ENCODE assay signal across 8 mouse cellular contexts in genomic region chr10:70095506-70096270, GRCm38 (mm10). TPM values are rescaled to one million over a fixed set of nuclear protein-coding genes. Genes with fewer than 3 reads are reported as not detected.
DNase-seq lines count a peak whose midpoint lies in the region; ATAC-seq and TF ChIP-seq lines count a peak whose summit lies in the region.

No protein-coding gene starts in this region.

- WGBS in heart, embryonic 10.5 days: 18% methylated on average over 13 of the region's 13 CpGs
- WGBS in forebrain, embryonic 13.5 days: 19% methylated on average over 13 of the region's 13 CpGs
- WGBS in limb, embryonic 10.5 days: 16% methylated on average over 13 of the region's 13 CpGs
- 16% methylated on average over 13 of the region's 13 CpGs for WGBS in neural tube, embryonic 14.5 days

- peaks cover 45% of the 10 kb centered on the region for H3K4me1 ChIP-seq in heart, embryonic 10.5 days
- peaks cover 10 to 22% of the 10 kb centered on the region in 2 experiments; a peak in 3 of 4 replicates for H3K4me1 ChIP-seq in ES-E14 (ENCODE audit: control insufficient read depth in 2 of 2, insufficient read depth in 2 of 2, low read length in 2 of 2, poor library complexity in 1 of 2)
- H3K4me1 ChIP-seq in forebrain, embryonic 13.5 days: peaks cover 38% of the 10 kb centered on the region
- H3K4me1 ChIP-seq in limb, embryonic 10.5 days: peaks cover 43% of the 10 kb centered on the region
- peaks cover 15% of the 10 kb centered on the region for H3K4me1 ChIP-seq in neural tube, embryonic 14.5 days (ENCODE audit: control insufficient read depth, insufficient read depth, low read length)

- peak overlapping the region; percentile 86 for H3K4me2 ChIP-seq in forebrain, embryonic 13.5 days
- H3K4me2 ChIP-seq in neural tube, embryonic 14.5 days (ENCODE audit: low read depth, low read length): peak overlapping the region; percentile 51

- no peak for DNase-seq in heart, embryonic 10.5 days (ENCODE audit: low spot score)
- DNase-seq in heart, postnatal 4 days: no peak
- DNase-seq in ES-E14 (ENCODE audit: low read depth, low spot score): peak; percentile 30
- peak; percentile 52 for DNase-seq in limb, embryonic 10.5 days (ENCODE audit: low spot score)

- peak overlapping the region; percentile 100 for H3K4me3 ChIP-seq in heart, embryonic 10.5 days
- peak overlapping the region; percentile 65 to 100 for H3K4me3 ChIP-seq in ES-E14 (ENCODE audit: insufficient read depth in 1 of 2, low read depth in 1 of 2, low read length in 2 of 2, poor library complexity in 1 of 2, severe bottlenecking in 1 of 2)
- H3K4me3 ChIP-seq in forebrain, embryonic 13.5 days: peak overlapping the region; percentile 94
- peak overlapping the region; percentile 97 for H3K4me3 ChIP-seq in limb, embryonic 10.5 days
- peak overlapping the region; percentile 88; the same call in 1 of the 2 replicates for H3K4me3 ChIP-seq in neural tube, embryonic 14.5 days (ENCODE audit: low read depth, low read length)

- no peaks in the 10 kb centered on the region for H3K27me3 ChIP-seq in heart, embryonic 10.5 days (ENCODE audit: insufficient read depth, poor library complexity, severe bottlenecking)
- no peaks in the 10 kb centered on the region for H3K27me3 ChIP-seq in forebrain, embryonic 13.5 days
- no peaks in the 10 kb centered on the region for H3K27me3 ChIP-seq in limb, embryonic 10.5 days (ENCODE audit: low read depth, poor library complexity, severe bottlenecking)
- H3K27me3 ChIP-seq in neural tube, embryonic 14.5 days (ENCODE audit: control insufficient read depth, insufficient read depth, low read length): no peaks in the 10 kb centered on the region

- in situ Hi-C loops in ES-E14 (cut with MboI; ENCODE audit: low sequenced_read_pairs in 2 of 2, unreplicated experiment in 2 of 2): no loop called here

- no peak for ATAC-seq in forebrain, embryonic 13.5 days
- no peak for ATAC-seq in neural tube, embryonic 14.5 days (ENCODE audit: low read depth)
- no peak for ATAC-seq in granulocyte monocyte progenitor cell, adult 5-6 weeks (replicated peaks; ENCODE audit: poor library complexity, severe bottlenecking)
- ATAC-seq in monocyte, adult 5-6 weeks (replicated peaks; ENCODE audit: insufficient number of reproducible peaks, low FRiP score, low TSS enrichment, poor library complexity, severe bottlenecking): no peak

- no peaks in the 10 kb centered on the region for H3K9me3 ChIP-seq in heart, embryonic 10.5 days
- H3K9me3 ChIP-seq in ES-E14 (ENCODE audit: control insufficient read depth, insufficient read depth, low read depth, low read length): no peaks in the 10 kb centered on the region
- no peaks in the 10 kb centered on the region for H3K9me3 ChIP-seq in forebrain, embryonic 13.5 days (replicated peaks)
- H3K9me3 ChIP-seq in limb, embryonic 10.5 days (replicated peaks): no peaks in the 10 kb centered on the region
- H3K9me3 ChIP-seq in neural tube, embryonic 14.5 days (ENCODE audit: control insufficient read depth, low read length): no peaks in the 10 kb centered on the region

- peak overlapping the region; percentile 97 for H3K27ac ChIP-seq in heart, embryonic 10.5 days
- peak overlapping the region; percentile 95 for H3K27ac ChIP-seq in ES-E14 (ENCODE audit: insufficient read depth, low read depth, low read length, poor library complexity, severe bottlenecking)
- H3K27ac ChIP-seq in forebrain, embryonic 13.5 days: no peak overlapping the region
- H3K27ac ChIP-seq in limb, embryonic 10.5 days: peak overlapping the region; percentile 85
- no peak overlapping the region for H3K27ac ChIP-seq in neural tube, embryonic 14.5 days (ENCODE audit: low read depth, low read length)

- peaks cover 2% of the 10 kb centered on the region for H3K36me3 ChIP-seq in heart, embryonic 10.5 days
- peaks cover 2% of the 10 kb centered on the region; the same call in 1 of the 2 replicates for H3K36me3 ChIP-seq in ES-E14 (ENCODE audit: control insufficient read depth, insufficient read depth, low read length, poor library complexity, severe bottlenecking)
- no peaks in the 10 kb centered on the region; the same call in 1 of the 2 replicates for H3K36me3 ChIP-seq in forebrain, embryonic 13.5 days (ENCODE audit: poor library complexity, severe bottlenecking)
- peaks cover 7% of the 10 kb centered on the region; the same call in 1 of the 2 replicates for H3K36me3 ChIP-seq in limb, embryonic 10.5 days
- no peaks in the 10 kb centered on the region for H3K36me3 ChIP-seq in neural tube, embryonic 14.5 days (ENCODE audit: control insufficient read depth, insufficient read depth, low read length)

- peak overlapping the region; percentile 65 for H3K9ac ChIP-seq in ES-E14 (ENCODE audit: insufficient read depth, low read depth, low read length, poor library complexity, severe bottlenecking)
- peak overlapping the region; percentile 49; the same call in 1 of the 2 replicates for H3K9ac ChIP-seq in forebrain, embryonic 13.5 days
- no peak overlapping the region for H3K9ac ChIP-seq in neural tube, embryonic 14.5 days (replicated peaks; ENCODE audit: low read depth, low read length)

TF ChIP-seq in ES-E14, 5 proteins besides CTCF, POLR2A, EP300 and RAD21:
- TF ChIP-seq MAFK (IDR thresholded peaks at IDR 0.05; ENCODE audit: insufficient read depth, low read depth, low read length) (no peak), CHD2 (IDR thresholded peaks at IDR 0.05; ENCODE audit: low read depth, low read length) (no peak), HCFC1 (IDR thresholded peaks at IDR 0.05; ENCODE audit: borderline replicate concordance, insufficient read depth, low read length) (no peak)
TF ChIP-seq in ES-E14: peak in this region for 0.

RNA-seq across cellular contexts. Expression of gene Ccdc6, which starts 1.2 kb away (rescaled TPM):
- 14.6 and 16.0 TPM in 2 replicates for polyA plus RNA-seq in heart, embryonic 10.5 days (2016; fragmentation: Nextera tagmentation; extraction: Ambion mirVana)
- total RNA-seq in heart, postnatal 4 days (2021): 10 to 100 TPM; 34.9 to 35.9 TPM
- 21.3 and 24.0 TPM in 2 replicates for total RNA-seq in ES-E14 (2012; rRNA removed)
- polyA plus RNA-seq in forebrain, embryonic 13.5 days (2015; fragmentation: Nextera tagmentation; extraction: Ambion mirVana): 15.9 and 17.1 TPM in 2 replicates
- polyA plus RNA-seq in limb, embryonic 10.5 days (2016; fragmentation: Nextera tagmentation; extraction: Ambion mirVana): 15.6 and 15.8 TPM in 2 replicates
- 31.4 and 43.6 TPM in 2 replicates for polyA plus RNA-seq in neural tube, embryonic 14.5 days (2014; fragmentation: Nextera tagmentation; extraction: Ambion mirVana)
- 28.6 and 33.8 TPM in 2 replicates for total RNA-seq in granulocyte monocyte progenitor cell, adult 5-6 weeks (2014; fragmentation: Nextera tagmentation)
- total RNA-seq in granulocyte monocyte progenitor cell, adult 5-6 weeks (2017): 17.7 and 18.8 TPM in 2 replicates
- total RNA-seq in monocyte, adult 5-6 weeks (2017): 9.9 to 21.5 TPM (median 17.3 TPM) in 3 replicates

Comparison
In these comparisons a context has a peak if more than half of its experiments do, and no peak if none do; other contexts are left out.
1. DNase-seq: peak in ES-E14 (single experiment) and limb, embryonic 10.5 days (single experiment); none in heart, embryonic 10.5 days (single experiment) and heart, postnatal 4 days (single experiment).
2. H3K27ac ChIP-seq: peak in heart, embryonic 10.5 days (single experiment), ES-E14 (single experiment) and limb, embryonic 10.5 days (single experiment); none in forebrain, embryonic 13.5 days (single experiment) and neural tube, embryonic 14.5 days (single experiment).
3. Peak in every context shown above with its lines, with median percentiles within 50 percentile points of each other: H3K4me3 ChIP-seq.